Mouse (Mus musculus) ES-E14 (cell line): Measurements from ENCODE around the gene Tctex1d1. TPM values are rescaled to one million over a fixed set of nuclear protein-coding genes. Genes with fewer than 3 reads are reported as not detected.
A peak's percentile ranks its signal among the peaks of the same experiment; 100 is the strongest.

Experiments
- DNase-seq: peaks from one replicate; pipeline ENCODE4 v3.0.0-alpha.2; 2013; ENCODE audit warnings: low read depth, low spot score
- H3K27ac ChIP-seq: 2 replicates; pipeline ENCODE4 v1.5.1; 2012; ENCODE audit warnings: low read depth, mild to moderate bottlenecking, low read length, moderate library complexity, mixed read lengths; ENCODE audit not compliant: poor library complexity, insufficient read depth, severe bottlenecking
- H3K36me3 ChIP-seq: 2 replicates; pipeline ENCODE4 v1.6.1; 2012; ENCODE audit warnings: mild to moderate bottlenecking, low read length, moderate library complexity, mixed read lengths; ENCODE audit not compliant: control insufficient read depth, poor library complexity, insufficient read depth, severe bottlenecking
- H3K4me1 ChIP-seq, 2 experiments: fragments of 150-350 bp in 1 of 2; sonication (generic) in 1 of 2; 2 replicates each; pipeline ENCODE4 v1.6.1; 2012; ENCODE audit warnings: low read length in 2 of 2, mild to moderate bottlenecking in 1 of 2, mixed read lengths in 1 of 2; ENCODE audit not compliant: control insufficient read depth in 2 of 2, insufficient read depth in 2 of 2, poor library complexity in 1 of 2
- H3K4me3 ChIP-seq, 2 experiments: fragments of 150-350 bp in 1 of 2; sonication (generic) in 1 of 2; 2 replicates each; pipeline ENCODE4 v1.5.1; 2012; ENCODE audit warnings: low read length in 2 of 2, low read depth in 1 of 2, mild to moderate bottlenecking in 1 of 2, mixed read lengths in 1 of 2; ENCODE audit not compliant: insufficient read depth in 1 of 2, poor library complexity in 1 of 2, severe bottlenecking in 1 of 2
- H3K9ac ChIP-seq: 2 replicates; pipeline ENCODE4 v1.6.1; 2012; ENCODE audit warnings: low read depth, mild to moderate bottlenecking, low read length, mixed read lengths; ENCODE audit not compliant: poor library complexity, insufficient read depth, severe bottlenecking
- H3K9me3 ChIP-seq: fragments of 150-350 bp; sonication (generic); 2 replicates; pipeline ENCODE4 v1.6.1; 2012; ENCODE audit warnings: low read depth, mild to moderate bottlenecking, low read length; ENCODE audit not compliant: control insufficient read depth, insufficient read depth
- CHD2 ChIP-seq: IDR thresholded peaks from 2 replicates; pipeline ENCODE4 v1.6.1; 2014; ENCODE audit warnings: mild to moderate bottlenecking, low read depth, low read length, inconsistent platforms
- HCFC1 ChIP-seq: IDR thresholded peaks from 2 replicates; pipeline ENCODE4 v1.6.1; 2012; ENCODE audit warnings: low read length, inconsistent platforms, borderline replicate concordance; ENCODE audit not compliant: insufficient read depth
- MAFK ChIP-seq: IDR thresholded peaks from 2 replicates; pipeline ENCODE4 v1.6.1; 2014; ENCODE audit warnings: mild to moderate bottlenecking, low read depth, low read length, inconsistent platforms; ENCODE audit not compliant: insufficient read depth
- ZC3H11A ChIP-seq: IDR thresholded peaks from 2 replicates; pipeline ENCODE4 v1.6.1; 2012; ENCODE audit warnings: low read depth, mild to moderate bottlenecking, inconsistent platforms, low read length, borderline replicate concordance
- ZNF384 ChIP-seq: IDR thresholded peaks from 2 replicates; pipeline ENCODE4 v1.6.1; 2012; ENCODE audit warnings: low read depth, low read length, inconsistent platforms
- in situ Hi-C, 2 experiments: fragments of 600-800 bp; cut with MboI; formaldehyde crosslinking; loops; one replicate each; pipeline ENCODE4 v1.15.1; 2025; ENCODE audit warnings: low sequenced_read_pairs in 2 of 2, inconsistent platforms in 1 of 2; ENCODE audit not compliant: unreplicated experiment in 2 of 2
- total RNA-seq: library from RNA; depleted of rRNA; stranded (reverse); fragments of 300-350 nt; gene quantifications from 2 replicates; pipeline ENCODE4 v1.2.3, GENCODE M21; 2012

Gene Tctex1d1
- total RNA-seq, 1 experiment = not detected

DNA sequence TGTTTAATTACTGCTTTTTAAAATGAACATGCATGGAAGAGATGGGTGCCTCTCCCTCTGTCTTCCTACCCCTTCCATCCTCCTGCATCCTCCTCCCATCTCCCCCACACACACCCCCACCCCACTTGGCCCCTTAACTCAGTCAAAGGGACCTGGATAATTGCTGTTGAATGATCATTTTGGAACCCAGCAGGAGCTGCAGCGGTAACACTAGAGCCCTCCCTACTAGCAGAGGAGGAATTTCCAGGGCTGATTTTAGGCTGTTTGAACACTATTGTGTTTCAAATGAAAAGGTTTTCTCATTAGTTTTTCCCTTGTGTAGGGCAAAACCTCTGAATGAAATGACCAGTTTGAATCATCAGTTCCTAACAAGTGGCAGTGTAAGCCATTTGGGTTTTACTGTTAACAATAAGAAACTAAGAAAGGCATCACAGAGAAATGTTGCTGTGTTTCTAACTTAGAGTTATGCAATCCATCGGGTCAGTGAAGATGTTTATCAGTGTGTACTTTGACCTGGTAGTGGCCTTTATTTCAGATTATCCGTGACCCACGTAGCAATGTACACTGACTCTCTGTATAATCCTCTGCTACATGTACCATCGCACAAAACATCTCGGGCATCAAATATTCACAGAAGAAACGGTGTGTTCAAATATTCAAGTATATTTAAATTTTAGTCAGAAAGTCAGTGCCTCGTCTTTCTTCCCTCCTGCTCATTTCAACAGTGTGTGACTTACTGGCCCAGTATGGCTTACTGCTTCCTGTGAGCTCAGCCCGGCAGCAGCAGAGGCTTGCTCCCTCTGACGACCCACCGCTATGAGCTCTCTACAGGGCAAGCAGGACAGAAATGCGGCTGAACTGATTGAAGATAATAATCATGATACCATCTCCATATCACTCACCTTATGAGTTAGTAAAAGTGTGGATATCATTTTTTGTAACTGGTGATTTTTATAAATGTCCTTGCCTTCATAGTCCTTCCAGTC, 1.8 kb upstream of the Tctex1d1 start:
- Histone ChIP-seq H3K4me3 (no peak overlapping the region), H3K4me1 (0 out of 4 replicates have a peak, but pooled peaks cover 0 to 4% of the 10 kb centered on the region in 2 experiments), H3K9ac (no peak overlapping the region), H3K36me3 (no peaks in the 10 kb centered on the region), H3K9me3 (no peaks in the 10 kb centered on the region), H3K27ac (no peak overlapping the region)
- in situ Hi-C loops = no loop called here
- no peak for TF ChIP-seq CHD2
- TF ChIP-seq MAFK = no peak
- no peak for TF ChIP-seq ZC3H11A
- no peak for TF ChIP-seq ZNF384
- no peak for TF ChIP-seq HCFC1
- peak; percentile 48 for DNase-seq

- H3K9ac ChIP-seq = no peak overlapping the region
- no peaks in the 10 kb centered on the region for H3K9me3 ChIP-seq
- no peaks in the 10 kb centered on the region for H3K36me3 ChIP-seq
- H3K4me1 ChIP-seq = peaks cover 0 to 7% of the 10 kb centered on the region in 2 experiments; a peak in 1 of 4 replicates
- in situ Hi-C loops = no loop called here
- no peak overlapping the region for H3K4me3 ChIP-seq
- TF ChIP-seq CHD2 (no peak), ZC3H11A (no peak), MAFK (no peak), ZNF384 (no peak), HCFC1 (no peak)
- H3K27ac ChIP-seq = no peak overlapping the region
- DNase-seq = no peak
Measured at GRCm38 (mm10) chr4:102977778-102978321, 556 bp upstream of the Tctex1d1 start.

- in situ Hi-C loops = no loop called here
- DNase-seq = no peak
- H3K4me3 ChIP-seq = no peak overlapping the region; a peak in 1 of 4 replicates
- H3K27ac ChIP-seq = no peak overlapping the region
- H3K36me3 ChIP-seq = no peaks in the 10 kb centered on the region
- no peak overlapping the region for H3K9ac ChIP-seq
- no peak for TF ChIP-seq HCFC1
- no peak for TF ChIP-seq ZNF384
- no peak for TF ChIP-seq ZC3H11A
- no peak for TF ChIP-seq CHD2
- no peak for TF ChIP-seq MAFK
- H3K4me1 ChIP-seq = peaks cover 0 to 7% of the 10 kb centered on the region in 2 experiments; a peak in 1 of 4 replicates
- no peaks in the 10 kb centered on the region for H3K9me3 ChIP-seq
Measured at GRCm38 (mm10) chr4:102979385-102979784, 979 bp downstream of the Tctex1d1 start.

- DNase-seq = no peak
- no peaks in the 10 kb centered on the region for H3K9me3 ChIP-seq
- no peak overlapping the region for H3K27ac ChIP-seq
- in situ Hi-C loops = no loop called here
- no peaks in the 10 kb centered on the region for H3K36me3 ChIP-seq
- H3K4me3 ChIP-seq = no peak overlapping the region
- TF ChIP-seq ZNF384 (no peak), MAFK (no peak), HCFC1 (no peak), CHD2 (no peak), ZC3H11A (no peak)
- no peak overlapping the region for H3K9ac ChIP-seq
- H3K4me1 ChIP-seq = peaks cover 0 to 6% of the 10 kb centered on the region in 2 experiments; a peak in 1 of 4 replicates
Measured at GRCm38 (mm10) chr4:102981709-102982108, 3.3 kb downstream of the Tctex1d1 start.
